Mouse (Mus musculus) lung, embryonic 15.5 days (tissue): Measurements from ENCODE around the gene Irf8. TPM values are rescaled to one million over a fixed set of nuclear protein-coding genes. Genes with fewer than 3 reads are reported as not detected.

Source experiments
- ATAC-seq: fragments of 200-750 bp; cut with Nextera tagmentation; 2 replicates; pipeline ENCODE4 v1.8.0; 2017; ENCODE audit warnings: moderate number of reproducible peaks, borderline replicate concordance; ENCODE audit not compliant: low FRiP score, low TSS enrichment; ENCODE audit errors: extremely low read depth
- H3K27ac ChIP-seq: fragments of 300-500 bp; sonication (generic); 2 replicates; pipeline ENCODE4 v1.5.1; 2015; ENCODE audit warnings: moderate library complexity, mild to moderate bottlenecking, inconsistent platforms
- H3K27me3 ChIP-seq: fragments of 300-500 bp; sonication (generic); 2 replicates; pipeline ENCODE4 v1.6.1; 2015; ENCODE audit warnings: inconsistent platforms
- H3K36me3 ChIP-seq: fragments of 300-500 bp; sonication (generic); 2 replicates; pipeline ENCODE4 v1.6.1; 2015; ENCODE audit warnings: inconsistent platforms
- H3K4me1 ChIP-seq: fragments of 300-500 bp; sonication (generic); 2 replicates; pipeline ENCODE4 v1.6.1; 2015; ENCODE audit warnings: inconsistent platforms
- H3K4me2 ChIP-seq: fragments of 300-500 bp; sonication (generic); 2 replicates; pipeline ENCODE4 v1.6.1; 2015; ENCODE audit warnings: inconsistent platforms, mild to moderate bottlenecking, moderate library complexity
- H3K4me3 ChIP-seq: fragments of 300-500 bp; sonication (generic); 2 replicates; pipeline ENCODE4 v1.5.1; 2015; ENCODE audit warnings: mild to moderate bottlenecking, inconsistent platforms
- H3K9ac ChIP-seq: fragments of 300-500 bp; sonication (generic); 2 replicates; pipeline ENCODE4 v1.6.1; 2015; ENCODE audit warnings: inconsistent platforms
- H3K9me3 ChIP-seq: fragments of 300-500 bp; sonication (generic); 2 replicates; pipeline ENCODE4 v1.6.1; 2016; ENCODE audit warnings: inconsistent platforms
- WGBS: fragments of 180-500 bp; shearing (Covaris S2); methylation state at CpG from one replicate; pipeline ENCODE4 v1.1.7; 2015; 5-methylcytosine and 5-hydroxymethylcytosine counted together
- polyA plus RNA-seq: library from polyadenylated mRNA; unstranded; fragments of >200 nt; fragmentation: Nextera tagmentation; extraction: Ambion mirVana; gene quantifications from 2 replicates; pipeline ENCODE4 v1.2.1, GENCODE M21; 2015

The Irf8 gene
- polyA plus RNA-seq, 1 experiment from 2014 or later, result 18.1 TPM

GRCm38 (mm10) chr8:120755306-120756297 is 19.4 kb downstream of the Irf8 start:
- peaks cover 29% of the 10 kb centered on the region for H3K4me1 ChIP-seq

GRCm38 (mm10) chr8:120758005-120758404 is 21.8 kb downstream of the Irf8 start:
- ATAC-seq, result no peak
- no peak overlapping the region for H3K27ac ChIP-seq
- WGBS, result 56% methylated on average over 4 of the region's 4 CpGs
- no peaks in the 10 kb centered on the region for H3K36me3 ChIP-seq
- no peak overlapping the region for H3K4me2 ChIP-seq
- H3K27me3 ChIP-seq, result no peaks in the 10 kb centered on the region; the same call in 1 of the 2 replicates
- no peaks in the 10 kb centered on the region for H3K9me3 ChIP-seq
- H3K9ac ChIP-seq, result no peak overlapping the region
- peaks cover 12% of the 10 kb centered on the region; the same call in 1 of the 2 replicates for H3K4me1 ChIP-seq
- H3K4me3 ChIP-seq, result no peak overlapping the region

More at GRCm38 (mm10) chr8:120755306-120756297, 19.4 kb downstream of the Irf8 start:
- no peak overlapping the region for H3K27ac ChIP-seq
- H3K9me3 ChIP-seq, result no peaks in the 10 kb centered on the region
- H3K4me3 ChIP-seq, result no peak overlapping the region
- H3K36me3 ChIP-seq, result no peaks in the 10 kb centered on the region
- no peaks in the 10 kb centered on the region; the same call in 1 of the 2 replicates for H3K27me3 ChIP-seq
- no peak for ATAC-seq
- no peak overlapping the region for H3K9ac ChIP-seq
- 49% methylated on average over 19 of the region's 19 CpGs for WGBS
- H3K4me2 ChIP-seq, result no peak overlapping the region

GRCm38 (mm10) chr8:120759847-120760246 is 23.7 kb downstream of the Irf8 start:
- Histone ChIP-seq H3K9ac (no peak overlapping the region), H3K36me3 (no peaks in the 10 kb centered on the region), H3K4me2 (no peak overlapping the region), H3K27ac (no peak overlapping the region), H3K4me3 (no peak overlapping the region), H3K4me1 (peaks cover 12% of the 10 kb centered on the region; the same call in 1 of the 2 replicates), H3K27me3 (no peaks in the 10 kb centered on the region; the same call in 1 of the 2 replicates), H3K9me3 (no peaks in the 10 kb centered on the region)
- ATAC-seq, result no peak
- 78% methylated on average over 6 of the region's 6 CpGs for WGBS

- 74% methylated on average over 19 of the region's 19 CpGs for WGBS
- peaks cover 2% of the 10 kb centered on the region; the same call in 1 of the 2 replicates for H3K27me3 ChIP-seq
Measured at GRCm38 (mm10) chr8:120760341-120761215, 24.4 kb downstream of the Irf8 start.

GRCm38 (mm10) chr8:120763267-120763666 is 27.1 kb downstream of the Irf8 start:
- Histone ChIP-seq H3K9ac (no peak overlapping the region), H3K9me3 (no peaks in the 10 kb centered on the region), H3K4me2 (no peak overlapping the region), H3K4me1 (no peaks in the 10 kb centered on the region), H3K27ac (no peak overlapping the region), H3K27me3 (peaks cover 4% of the 10 kb centered on the region; the same call in 1 of the 2 replicates), H3K4me3 (no peak overlapping the region), H3K36me3 (no peaks in the 10 kb centered on the region)
- WGBS, result 50% methylated on average over 5 of the region's 5 CpGs
- ATAC-seq, result no peak

More at GRCm38 (mm10) chr8:120760341-120761215, 24.4 kb downstream of the Irf8 start:
- no peak for ATAC-seq
- Histone ChIP-seq H3K9me3 (no peaks in the 10 kb centered on the region), H3K4me1 (peaks cover 8% of the 10 kb centered on the region; the same call in 1 of the 2 replicates), H3K4me3 (no peak overlapping the region), H3K9ac (no peak overlapping the region), H3K4me2 (no peak overlapping the region), H3K27ac (no peak overlapping the region), H3K36me3 (no peaks in the 10 kb centered on the region)

- ATAC-seq, result no peak; the same call in 1 of the 2 replicates
- Histone ChIP-seq H3K36me3 (no peaks in the 10 kb centered on the region), H3K27ac (no peak overlapping the region), H3K9me3 (no peaks in the 10 kb centered on the region), H3K27me3 (peaks cover 4% of the 10 kb centered on the region; the same call in 1 of the 2 replicates), H3K4me1 (no peaks in the 10 kb centered on the region), H3K9ac (no peak overlapping the region), H3K4me2 (no peak overlapping the region), H3K4me3 (no peak overlapping the region)
Measured at GRCm38 (mm10) chr8:120764638-120765037, 28.5 kb downstream of the Irf8 start.

GRCm38 (mm10) chr8:120766622-120767021 is 30.5 kb downstream of the Irf8 start:
- ATAC-seq, result no peak
- 42% methylated on average over 3 of the region's 3 CpGs for WGBS
- Histone ChIP-seq H3K36me3 (no peaks in the 10 kb centered on the region), H3K27me3 (peaks cover 4% of the 10 kb centered on the region; the same call in 1 of the 2 replicates), H3K4me1 (no peaks in the 10 kb centered on the region), H3K9me3 (no peaks in the 10 kb centered on the region), H3K4me2 (no peak overlapping the region), H3K9ac (no peak overlapping the region), H3K4me3 (no peak overlapping the region), H3K27ac (no peak overlapping the region)

GRCm38 (mm10) chr8:120768454-120769218 is 32.5 kb downstream of the Irf8 start:
- no peak overlapping the region for H3K9ac ChIP-seq
- no peaks in the 10 kb centered on the region for H3K36me3 ChIP-seq
- H3K4me1 ChIP-seq, result no peaks in the 10 kb centered on the region
- H3K27me3 ChIP-seq, result peaks cover 4% of the 10 kb centered on the region; the same call in 1 of the 2 replicates
- no peak overlapping the region for H3K4me3 ChIP-seq
- 46% methylated on average over 12 of the region's 12 CpGs for WGBS
- no peak for ATAC-seq
- H3K4me2 ChIP-seq, result no peak overlapping the region
- no peak overlapping the region for H3K27ac ChIP-seq
- no peaks in the 10 kb centered on the region for H3K9me3 ChIP-seq

GRCm38 (mm10) chr8:120777184-120777583 is 41.0 kb downstream of the Irf8 start:
- Histone ChIP-seq H3K9me3 (no peaks in the 10 kb centered on the region), H3K27me3 (peaks cover 9% of the 10 kb centered on the region; the same call in 1 of the 2 replicates), H3K4me2 (no peak overlapping the region), H3K36me3 (no peaks in the 10 kb centered on the region), H3K9ac (no peak overlapping the region), H3K4me1 (no peaks in the 10 kb centered on the region), H3K4me3 (no peak overlapping the region), H3K27ac (no peak overlapping the region)
- 87% methylated on average over 10 of the region's 10 CpGs for WGBS
- no peak for ATAC-seq

- H3K4me2 ChIP-seq, result no peak overlapping the region
- H3K36me3 ChIP-seq, result no peaks in the 10 kb centered on the region
- no peak for ATAC-seq
- H3K4me1 ChIP-seq, result no peaks in the 10 kb centered on the region
- H3K4me3 ChIP-seq, result no peak overlapping the region
- H3K27me3 ChIP-seq, result peaks cover 9% of the 10 kb centered on the region; the same call in 1 of the 2 replicates
- WGBS, result 32% methylated on average over 13 of the region's 13 CpGs
- no peak overlapping the region for H3K27ac ChIP-seq
- H3K9ac ChIP-seq, result no peak overlapping the region
- no peaks in the 10 kb centered on the region for H3K9me3 ChIP-seq
Measured at GRCm38 (mm10) chr8:120777732-120778131, 41.6 kb downstream of the Irf8 start.

- H3K36me3 ChIP-seq, result no peaks in the 10 kb centered on the region
- H3K27ac ChIP-seq, result no peak overlapping the region
- WGBS, result 93% methylated on average over 7 of the region's 7 CpGs
- H3K4me2 ChIP-seq, result no peak overlapping the region
- no peak for ATAC-seq
- H3K4me3 ChIP-seq, result no peak overlapping the region
- H3K9ac ChIP-seq, result no peak overlapping the region
- no peaks in the 10 kb centered on the region for H3K9me3 ChIP-seq
- H3K27me3 ChIP-seq, result peaks cover 9% of the 10 kb centered on the region; the same call in 1 of the 2 replicates
- H3K4me1 ChIP-seq, result no peaks in the 10 kb centered on the region
Measured at GRCm38 (mm10) chr8:120779106-120779505, 42.9 kb downstream of the Irf8 start.
